Mouse (Mus musculus) CH12.LX (cell line): ENCODE measurements around the gene Edem2. TPM values are rescaled to one million over a fixed set of nuclear protein-coding genes. Genes with fewer than 3 reads are reported as not detected.

ENCODE experiments used
- DNase-seq: peaks from one replicate; pipeline ENCODE4 v3.0.0-alpha.2; 2013; ENCODE audit errors: extremely low read depth
- H3K27ac ChIP-seq: 2 replicates; pipeline ENCODE4 v1.5.1; 2012; ENCODE audit warnings: low read depth, mild to moderate bottlenecking, control low read depth, moderate library complexity; ENCODE audit not compliant: insufficient read depth
- H3K27me3 ChIP-seq: replicated peaks from 2 replicates; pipeline ENCODE3; 2012; ENCODE audit warnings: inconsistent platforms
- H3K36me3 ChIP-seq, 2 experiments: replicated peaks in 1 of 2; 2 replicates each; pipeline versions ENCODE3 to v1.6.1; 2012; ENCODE audit warnings: inconsistent platforms in 1 of 2, low read length in 1 of 2, mild to moderate bottlenecking in 1 of 2, mixed read lengths in 1 of 2, moderate library complexity in 1 of 2; ENCODE audit not compliant: control insufficient read depth in 1 of 2, insufficient read depth in 1 of 2
- H3K4me1 ChIP-seq, 2 experiments: 2 replicates each; pipeline ENCODE4 v1.6.1; 2012; ENCODE audit warnings: inconsistent platforms in 1 of 2, moderate library complexity in 1 of 2; ENCODE audit not compliant: insufficient read depth in 2 of 2, control insufficient read depth in 1 of 2
- H3K4me2 ChIP-seq: 2 replicates; pipeline ENCODE4 v1.6.1; 2012; ENCODE audit warnings: low read depth, mild to moderate bottlenecking, control low read depth; ENCODE audit not compliant: poor library complexity, insufficient read depth, severe bottlenecking
- H3K4me3 ChIP-seq, 3 experiments: fragments of 150-350 bp in 1 of 3; sonication (generic) in 1 of 3; replicated peaks in 1 of 3; 2 replicates each; pipeline versions ENCODE3 to v1.5.1; 2011 to 2012; ENCODE audit warnings: low read depth in 2 of 3, low read length in 2 of 3, mild to moderate bottlenecking in 2 of 3, moderate library complexity in 2 of 3, control low read depth in 1 of 3, improper control_type of control experiment in 1 of 3, inconsistent platforms in 1 of 3, mixed read lengths in 1 of 3; ENCODE audit not compliant: poor library complexity in 1 of 3
- H3K79me2 ChIP-seq: replicated peaks from 2 replicates; pipeline ENCODE4 v1.6.1; 2012; ENCODE audit warnings: mild to moderate bottlenecking, moderate library complexity; ENCODE audit not compliant: control insufficient read depth, poor library complexity, insufficient read depth, severe bottlenecking; ENCODE audit errors: extremely low read depth
- H3K9ac ChIP-seq: 2 replicates; pipeline ENCODE4 v1.6.1; 2012; ENCODE audit warnings: low read depth, mild to moderate bottlenecking, control low read depth, moderate library complexity; ENCODE audit not compliant: insufficient read depth
- H3K9me3 ChIP-seq: replicated peaks from 2 replicates; pipeline ENCODE3; 2012; ENCODE audit warnings: low read length, inconsistent platforms, mixed read lengths
- CHD1 ChIP-seq: IDR thresholded peaks from 2 replicates; pipeline ENCODE4 v1.6.1; 2012; ENCODE audit warnings: low read depth, low read length, improper control_type of control experiment, inconsistent platforms
- EP300 ChIP-seq: IDR thresholded peaks from 2 replicates; pipeline ENCODE4 v1.6.1; 2011; ENCODE audit warnings: low read length, improper control_type of control experiment
- HCFC1 ChIP-seq: IDR thresholded peaks from 2 replicates; pipeline ENCODE4 v1.6.1; 2012; ENCODE audit warnings: low read depth, mild to moderate bottlenecking, inconsistent platforms, low read length, improper control_type of control experiment
- IRF4 ChIP-seq: IDR thresholded peaks from 2 replicates; pipeline ENCODE4 v1.6.1; 2014; ENCODE audit warnings: low read depth, mild to moderate bottlenecking, inconsistent platforms, low read length, improper control_type of control experiment
- JUN ChIP-seq: IDR thresholded peaks from 2 replicates; pipeline ENCODE4 v1.6.1; 2011; ENCODE audit warnings: low read depth, mild to moderate bottlenecking, low read length, improper control_type of control experiment, moderate library complexity; ENCODE audit not compliant: insufficient read depth
- KAT2A ChIP-seq: IDR thresholded peaks from 2 replicates; pipeline ENCODE4 v1.6.1; 2012; ENCODE audit warnings: low read length, improper control_type of control experiment, inconsistent platforms; ENCODE audit not compliant: insufficient replicate concordance
- MAFK ChIP-seq: IDR thresholded peaks from 2 replicates; pipeline ENCODE4 v1.6.1; 2011; ENCODE audit warnings: low read length, improper control_type of control experiment; ENCODE audit not compliant: insufficient replicate concordance
- MAX ChIP-seq: IDR thresholded peaks from 2 replicates; pipeline ENCODE4 v1.6.1; 2011; ENCODE audit warnings: low read length, improper control_type of control experiment
- MAZ ChIP-seq: IDR thresholded peaks from 2 replicates; pipeline ENCODE4 v1.6.1; 2012; ENCODE audit warnings: low read depth, mild to moderate bottlenecking, inconsistent platforms, low read length, improper control_type of control experiment, moderate library complexity
- MEF2A ChIP-seq: IDR thresholded peaks from 2 replicates; pipeline ENCODE4 v1.6.1; 2014; ENCODE audit warnings: low read depth, mild to moderate bottlenecking, inconsistent platforms, low read length, improper control_type of control experiment, borderline replicate concordance
- MXI1 ChIP-seq: IDR thresholded peaks from 2 replicates; pipeline ENCODE4 v1.6.1; 2011; ENCODE audit warnings: mild to moderate bottlenecking, low read depth, low read length, improper control_type of control experiment
- MYC ChIP-seq: IDR thresholded peaks from 2 replicates; pipeline ENCODE4 v1.6.1; 2011; ENCODE audit warnings: low read depth, mild to moderate bottlenecking, improper control_type of control experiment, low read length
- NELFE ChIP-seq: IDR thresholded peaks from 2 replicates; pipeline ENCODE4 v1.6.1; 2011; ENCODE audit warnings: low read depth, low read length, improper control_type of control experiment
- NRF1 ChIP-seq: IDR thresholded peaks from 2 replicates; pipeline ENCODE4 v1.6.1; 2014; ENCODE audit warnings: low read depth, mild to moderate bottlenecking, inconsistent platforms, low read length, improper control_type of control experiment, moderate library complexity
- RAD21 ChIP-seq: IDR thresholded peaks from 2 replicates; pipeline ENCODE4 v1.6.1; 2011; ENCODE audit warnings: low read depth, mild to moderate bottlenecking, low read length, improper control_type of control experiment, moderate library complexity
- RCOR1 ChIP-seq: conservative IDR thresholded peaks from 2 replicates; pipeline ENCODE4 v1.6.1; 2012; ENCODE audit warnings: low read depth, mild to moderate bottlenecking, inconsistent platforms, low read length, improper control_type of control experiment
- SIN3A ChIP-seq: IDR thresholded peaks from 2 replicates; pipeline ENCODE4 v1.6.1; 2012; ENCODE audit warnings: low read length, improper control_type of control experiment, inconsistent platforms
- TBP ChIP-seq: conservative IDR thresholded peaks from 2 replicates; pipeline ENCODE4 v1.6.1; 2011; ENCODE audit warnings: low read depth, low read length, improper control_type of control experiment
- UBTF ChIP-seq: IDR thresholded peaks from 2 replicates; pipeline ENCODE4 v1.6.1; 2012; ENCODE audit warnings: low read depth, mild to moderate bottlenecking, inconsistent platforms, low read length, improper control_type of control experiment, moderate library complexity
- USF2 ChIP-seq: conservative IDR thresholded peaks from 2 replicates; pipeline ENCODE4 v1.6.1; 2011; ENCODE audit warnings: low read depth, low read length, improper control_type of control experiment
- ZKSCAN1 ChIP-seq: IDR thresholded peaks from 2 replicates; pipeline ENCODE4 v1.6.1; 2012; ENCODE audit warnings: low read depth, inconsistent platforms, low read length, improper control_type of control experiment, borderline replicate concordance
- ZMIZ1 ChIP-seq: IDR thresholded peaks from 2 replicates; pipeline ENCODE4 v1.6.1; 2012; ENCODE audit warnings: low read depth, mild to moderate bottlenecking, inconsistent platforms, low read length, improper control_type of control experiment
- ZNF384 ChIP-seq: IDR thresholded peaks from 2 replicates; pipeline ENCODE4 v1.6.1; 2012; ENCODE audit warnings: low read depth, low read length, improper control_type of control experiment, inconsistent platforms
- dilution Hi-C: fragments of 300-500 bp; cut with MboI; formaldehyde crosslinking; loops from 2 replicates; pipeline ENCODE4 v1.14.3; 2020; ENCODE audit warnings: low sequenced_read_pairs; ENCODE audit not compliant: extremely low pct_unique_long_range_greater_than_20kb, extremely low pct_ligation_motif_present
- in situ Hi-C: fragments of 300-500 bp; cut with MboI; formaldehyde crosslinking; loops from 3 replicates; pipeline ENCODE4 v1.14.3; 2019; ENCODE audit warnings: low sequenced_read_pairs, low pct_ligation_motif_present, low pct_unique_long_range_greater_than_20kb, mixed read lengths
- polyA plus RNA-seq: library from polyadenylated mRNA; unstranded; fragments of >175 nt; gene quantifications from 2 replicates; pipeline ENCODE4 v1.2.1, GENCODE M21; 2012; ENCODE audit warnings: low read depth; ENCODE audit not compliant: insufficient read length
- total RNA-seq, 2 experiments: library from RNA; depleted of rRNA; stranded (reverse); fragments of 300-350 nt in 1 of 2; fragments of >200 nt in 1 of 2; gene quantifications; 2 replicates each; pipeline ENCODE4 v1.2.3; 2012 to 2014

Edem2 gene
- total and polyA plus RNA-seq, 3 experiments = 42.5 to 71.8 (median 48.7) TPM

DNA sequence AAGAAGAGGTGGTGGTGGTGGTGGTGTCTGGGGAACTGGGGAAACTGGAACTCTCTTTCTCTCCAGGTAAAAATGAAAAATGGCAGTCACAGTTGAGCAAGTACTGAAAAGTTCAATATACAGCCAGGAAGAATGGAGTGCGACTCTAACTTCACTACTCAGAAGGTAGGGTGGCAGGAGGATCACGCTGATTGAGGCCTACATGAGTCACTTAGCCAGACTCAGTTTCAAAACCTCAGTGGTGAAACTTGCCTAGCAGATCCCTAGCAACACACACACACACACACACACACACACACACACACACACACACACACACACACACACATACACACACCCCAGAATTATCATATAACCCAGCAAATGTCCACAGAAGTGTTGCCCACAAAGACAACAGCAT lies 47.4 kb downstream of the Edem2 start:
- peak; percentile 24 for DNase-seq
- Histone ChIP-seq H3K27me3 (no peaks in the 10 kb centered on the region), H3K36me3 (peaks cover 0 to 23% of the 10 kb centered on the region in 2 experiments), H3K4me1 (peaks cover 7 to 47% of the 10 kb centered on the region in 2 experiments), H3K4me2 (no peak overlapping the region), H3K79me2 (peaks cover 26% of the 10 kb centered on the region), H3K27ac (no peak overlapping the region), H3K4me3 (no peak overlapping the region), H3K9ac (no peak overlapping the region), H3K9me3 (no peaks in the 10 kb centered on the region)
- dilution Hi-C loops = no loop called here
- TF ChIP-seq MXI1 = no peak
- TF ChIP-seq RAD21 = no peak
- no peak for TF ChIP-seq HCFC1
- no peak for TF ChIP-seq SIN3A
- no peak for TF ChIP-seq MAFK
- no peak for TF ChIP-seq ZKSCAN1
- TF ChIP-seq ZNF384 = no peak
- no peak for TF ChIP-seq KAT2A
- TF ChIP-seq JUN = no peak
- TF ChIP-seq EP300 = no peak
- TF ChIP-seq TBP = no peak
- TF ChIP-seq UBTF = no peak
- in situ Hi-C loops = loop anchor here (25.0 kb wide), 1 partner anchor 255 kb away; the partner anchor contains the start of genes Gdf5, Gm15557 and Uqcc1

DNA sequence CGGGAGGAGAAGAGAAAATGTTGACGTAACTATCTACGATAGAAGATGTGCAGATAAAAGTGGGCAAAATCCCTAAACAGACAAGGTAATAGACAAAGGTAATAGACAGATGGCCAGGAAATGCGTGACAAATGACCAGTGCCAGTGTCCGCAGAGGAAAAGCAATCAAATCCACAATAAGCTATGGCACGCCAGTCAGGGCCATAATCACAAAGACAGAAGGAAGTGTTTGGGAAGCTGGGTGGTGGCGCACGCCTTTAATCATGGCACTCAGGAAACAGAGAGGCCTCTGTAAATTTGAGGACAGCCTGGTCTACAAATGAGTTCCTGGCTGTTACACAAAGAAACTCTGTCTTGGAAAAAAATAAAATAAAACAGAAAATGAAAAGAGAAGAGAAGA lies 48.1 kb downstream of the Edem2 start:
- in situ Hi-C loops (loop anchor here (25.0 kb wide), 1 partner anchor 256 kb away; the partner anchor contains the start of genes Gdf5, Gm15557 and Uqcc1), dilution Hi-C loops (no loop called here)
- peaks cover 0 to 25% of the 10 kb centered on the region in 2 experiments for H3K36me3 ChIP-seq

More for the DNA sequence above, 48.1 kb downstream of the Edem2 start:
- Histone ChIP-seq H3K4me1 (peaks cover 7 to 44% of the 10 kb centered on the region in 2 experiments), H3K27me3 (no peaks in the 10 kb centered on the region), H3K9ac (no peak overlapping the region), H3K79me2 (peaks cover 29% of the 10 kb centered on the region), H3K4me3 (no peak overlapping the region), H3K9me3 (no peaks in the 10 kb centered on the region), H3K27ac (no peak overlapping the region), H3K4me2 (no peak overlapping the region)
- TF ChIP-seq SIN3A (no peak), NELFE (no peak), MXI1 (no peak), MAZ (no peak), ZMIZ1 (no peak), MEF2A (no peak), NRF1 (no peak), HCFC1 (no peak), JUN (no peak), USF2 (no peak), UBTF (no peak), MYC (no peak), CHD1 (no peak), KAT2A (no peak), TBP (no peak), RCOR1 (no peak), IRF4 (no peak), MAX (no peak), ZKSCAN1 (no peak)
- no peak for DNase-seq
